Mouse (Mus musculus) thymus, adult 18-20 months (tissue): ENCODE measurements at regions not wholly inside any gene's neighbourhood (a gene's known extent, or its start where the extent isn't known, plus 50 kb on each side); places are given as distances from the start of the nearest gene placed in this dataset.

Experiments used
- DNase-seq, 2 experiments: peaks; one replicate each; pipeline ENCODE4 v3.0.0; 2022; ENCODE audit warnings: mixed read lengths in 2 of 2

DNA sequence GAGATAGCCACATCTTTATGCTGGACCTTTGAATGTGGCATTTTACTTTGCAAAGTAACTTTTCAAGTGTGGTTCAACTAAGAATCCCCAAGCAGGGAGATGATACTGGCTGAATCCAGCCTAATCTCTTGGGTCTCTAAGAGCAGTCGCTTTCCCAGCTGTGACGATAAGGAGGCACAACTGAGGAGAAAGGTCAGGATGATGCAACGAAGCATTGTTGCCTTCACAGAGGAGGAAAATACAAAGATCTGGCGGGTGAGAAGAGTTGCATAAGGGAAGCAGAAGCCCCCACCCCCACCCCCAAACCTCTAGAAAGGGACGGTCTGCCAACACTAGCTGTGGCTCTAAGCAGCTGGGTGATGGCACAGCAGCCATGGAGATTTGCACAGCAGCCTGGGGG lies 2298.6 kb upstream of the Gm7489 start:
- DNase-seq: no peak

DNA sequence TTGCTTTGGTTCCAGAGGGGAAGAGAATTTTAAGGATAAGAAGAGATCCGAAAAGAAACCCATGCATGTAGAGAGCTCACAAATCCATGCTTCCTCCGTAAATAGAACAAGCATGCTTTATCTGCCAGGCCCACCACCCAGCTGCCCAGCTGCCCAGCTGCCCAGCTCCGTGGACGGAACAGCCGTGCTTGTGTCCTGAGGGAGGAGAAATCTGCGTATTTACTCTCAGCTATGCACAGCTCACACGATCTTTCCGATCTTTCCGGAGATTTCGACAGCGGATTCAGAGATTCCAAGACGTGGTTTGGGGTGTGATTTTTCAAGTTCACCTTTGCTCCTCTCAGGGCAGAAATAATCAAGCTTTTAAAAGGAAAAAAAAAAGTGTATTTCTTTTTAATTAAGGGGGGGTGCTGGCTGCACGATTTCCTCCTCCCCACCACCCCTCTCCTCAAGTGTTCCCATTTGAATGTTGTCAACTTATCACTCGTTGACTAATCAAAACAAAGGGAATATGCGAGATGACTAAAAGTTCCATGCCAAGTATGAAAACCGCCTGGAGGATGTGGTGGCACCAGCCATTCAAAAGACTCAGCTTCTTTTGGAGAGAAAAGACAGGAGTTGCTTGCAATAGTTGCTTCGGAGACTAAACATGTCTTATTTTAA lies 2293.2 kb upstream of the Gm7489 start:
- DNase-seq: no peak

DNA sequence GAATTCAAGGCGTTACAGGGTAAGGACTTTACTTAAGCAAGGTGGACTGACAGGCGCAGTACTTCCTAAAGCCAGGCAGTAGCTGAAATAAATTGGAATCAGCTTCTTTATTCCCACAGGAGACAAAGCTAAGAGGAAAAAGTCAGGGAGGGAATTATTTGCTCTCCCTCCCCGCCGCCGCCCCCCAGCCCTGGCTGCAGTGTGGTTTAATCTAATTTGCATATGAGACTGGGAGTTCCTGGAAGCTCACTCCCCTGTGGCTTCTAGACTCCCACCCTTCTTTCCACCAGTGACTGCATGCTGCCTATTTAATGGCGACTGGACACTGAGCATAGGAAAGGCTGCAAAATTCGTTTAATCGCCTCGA lies 2292.7 kb upstream of the Gm7489 start:
- no peak for DNase-seq

DNA sequence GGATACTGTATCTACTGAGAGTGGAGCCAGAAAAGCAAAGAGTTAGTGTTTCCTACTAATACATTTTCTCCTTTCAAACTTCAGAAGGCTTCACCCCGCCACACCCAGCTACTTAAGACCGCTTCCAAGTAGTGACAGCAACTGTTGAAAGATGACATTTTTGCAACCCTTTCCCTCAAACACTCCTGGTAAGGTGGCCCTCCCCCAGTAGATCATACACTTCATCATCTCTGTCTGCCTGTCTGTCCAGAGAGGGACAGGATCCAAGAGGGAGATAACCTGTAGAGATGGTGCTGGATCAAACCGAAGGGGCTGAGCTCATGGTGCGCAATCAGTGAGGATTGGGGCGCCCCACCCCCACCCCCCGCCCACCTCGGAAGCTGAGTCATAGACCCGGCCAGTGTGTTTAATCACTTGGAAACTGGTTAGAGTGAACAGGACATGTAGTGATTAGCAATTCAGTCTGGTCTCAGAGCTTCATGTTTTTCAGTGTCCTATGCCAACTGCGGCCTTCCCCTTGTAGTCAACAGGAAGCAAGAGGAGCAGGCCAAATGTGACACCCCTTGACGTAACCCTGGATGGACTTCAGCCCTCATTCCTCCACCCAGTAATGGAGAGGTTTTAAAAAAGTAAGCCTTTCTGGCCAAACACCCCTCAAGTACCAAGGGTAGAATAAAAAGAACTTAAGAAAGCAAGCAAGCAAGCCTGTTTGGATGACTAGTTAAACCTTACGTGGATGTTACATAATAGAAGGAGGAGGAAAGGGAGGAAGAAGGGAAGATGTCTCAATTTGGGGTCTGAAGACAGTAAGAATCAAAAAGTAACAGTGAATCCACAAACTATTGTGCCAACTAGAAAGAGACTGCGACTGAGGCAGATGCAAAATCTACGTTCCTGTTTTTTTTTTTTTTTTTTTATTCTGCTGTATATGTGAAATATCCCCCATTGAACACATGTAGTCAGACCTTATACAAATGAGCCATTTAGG lies 2291.9 kb upstream of the Gm7489 start:
- DNase-seq: no peak

DNA sequence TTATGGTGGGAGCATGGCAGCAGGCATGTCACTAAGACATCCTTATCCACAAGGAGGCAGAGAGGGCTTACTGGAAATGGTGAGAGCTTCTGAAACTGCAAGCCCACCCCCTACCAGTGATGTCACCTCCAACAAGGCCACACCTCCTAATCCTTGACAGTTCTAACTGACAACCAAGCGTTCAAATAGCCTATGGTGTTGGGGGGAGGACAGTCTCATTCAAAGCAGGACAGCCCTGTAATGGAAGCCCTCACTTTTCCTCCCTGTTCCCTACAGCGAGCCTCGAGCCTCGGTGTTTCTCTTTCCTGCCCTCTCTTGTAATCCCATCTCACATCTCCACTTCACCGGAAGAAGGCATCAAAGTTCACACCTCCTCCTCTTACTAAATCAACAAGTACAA lies 2290.6 kb upstream of the Gm7489 start:
- no peak for DNase-seq

DNA sequence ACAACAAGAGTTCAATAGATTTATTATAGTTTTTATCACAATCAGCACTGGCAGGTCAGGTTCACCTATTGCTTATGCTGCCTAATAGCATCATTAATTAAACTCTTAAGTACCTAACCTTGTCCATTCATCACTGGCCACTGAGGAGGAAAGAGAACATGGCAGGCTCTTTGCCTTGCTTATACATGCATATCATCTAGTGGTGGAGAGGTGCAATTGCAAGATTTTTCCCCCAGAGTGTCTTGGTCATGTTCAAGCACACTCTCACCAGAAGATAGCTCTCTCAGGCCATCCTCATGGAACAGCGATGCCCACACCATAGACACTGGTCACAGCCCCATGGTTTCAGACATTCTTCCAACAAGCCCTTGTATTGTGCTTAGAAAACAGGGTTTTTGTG lies 2289.1 kb upstream of the Gm7489 start:
- no peak for DNase-seq

DNA sequence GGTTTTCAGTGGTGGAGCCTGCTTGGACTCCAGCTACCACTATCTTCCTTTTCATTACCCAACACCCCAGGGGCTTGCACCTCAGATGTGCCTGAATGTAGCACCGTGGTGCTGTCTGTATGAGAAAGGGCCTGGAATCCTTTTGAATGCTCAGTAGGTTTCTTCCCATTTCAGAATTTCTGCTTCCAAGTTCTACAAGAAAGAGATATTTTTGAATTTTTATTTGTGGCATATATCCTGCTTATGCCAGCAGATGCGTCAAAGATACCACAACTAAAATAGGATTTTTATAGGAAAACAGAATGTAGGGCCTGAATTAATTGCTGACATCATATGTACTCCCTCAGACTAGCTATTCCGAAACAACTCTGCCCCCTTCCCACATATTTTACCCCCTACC lies 2286.9 kb upstream of the Gm7489 start:
- DNase-seq: no peak

DNA sequence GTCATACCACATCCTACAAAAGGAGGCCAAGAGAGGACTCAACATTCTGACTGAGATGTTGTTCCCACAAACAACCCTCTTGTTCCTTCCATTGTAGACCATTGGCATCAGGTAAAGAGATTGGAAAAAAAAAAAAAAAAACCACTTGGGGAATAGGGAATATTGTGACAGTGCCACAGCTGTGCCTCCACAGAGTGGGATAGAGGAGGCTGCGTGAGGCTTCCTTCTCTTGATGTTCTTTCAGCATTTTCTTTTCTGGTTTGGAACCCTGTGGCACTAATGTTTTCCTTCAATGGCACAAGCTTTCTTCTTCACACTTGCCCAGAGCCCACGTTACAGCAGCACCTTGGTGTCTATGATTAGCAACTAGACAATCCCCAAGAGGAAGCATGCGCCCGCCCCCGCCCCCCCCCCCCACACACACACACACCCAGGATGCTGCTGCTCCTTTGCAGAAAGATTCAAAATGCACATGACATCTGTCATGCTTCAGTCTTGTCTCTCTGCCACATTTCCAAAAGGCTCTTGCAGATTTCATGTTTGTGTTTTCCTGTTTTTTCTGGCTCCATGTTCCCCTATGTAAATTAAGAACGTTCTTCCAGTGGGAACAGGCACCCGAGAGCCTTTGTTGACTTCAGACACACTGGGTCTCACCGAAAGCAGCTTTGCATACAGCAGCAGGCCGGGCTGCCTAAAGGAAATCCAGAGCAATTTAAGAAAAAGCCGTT lies 2283.4 kb upstream of the Gm7489 start:
- DNase-seq: no peak

DNA sequence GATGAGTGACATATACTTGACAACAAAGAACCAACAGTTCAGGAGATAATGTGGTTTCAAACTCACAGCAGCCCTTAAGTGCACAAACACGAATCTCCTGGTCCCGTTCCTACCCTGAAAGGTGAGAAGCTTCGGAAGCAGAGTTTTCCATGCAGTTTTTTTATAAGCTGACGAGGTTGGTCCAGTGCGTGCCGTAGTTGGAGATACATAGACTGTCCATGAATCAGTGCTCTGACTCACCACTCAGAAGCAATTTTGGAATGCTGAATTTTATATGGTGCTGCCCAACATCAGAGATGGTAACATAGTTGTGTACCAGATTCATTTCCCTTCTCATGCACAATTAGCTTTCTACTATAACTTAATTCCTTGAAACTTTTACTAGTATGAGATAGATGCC lies 2263.3 kb upstream of the Gm7489 start:
- no peak for DNase-seq

DNA sequence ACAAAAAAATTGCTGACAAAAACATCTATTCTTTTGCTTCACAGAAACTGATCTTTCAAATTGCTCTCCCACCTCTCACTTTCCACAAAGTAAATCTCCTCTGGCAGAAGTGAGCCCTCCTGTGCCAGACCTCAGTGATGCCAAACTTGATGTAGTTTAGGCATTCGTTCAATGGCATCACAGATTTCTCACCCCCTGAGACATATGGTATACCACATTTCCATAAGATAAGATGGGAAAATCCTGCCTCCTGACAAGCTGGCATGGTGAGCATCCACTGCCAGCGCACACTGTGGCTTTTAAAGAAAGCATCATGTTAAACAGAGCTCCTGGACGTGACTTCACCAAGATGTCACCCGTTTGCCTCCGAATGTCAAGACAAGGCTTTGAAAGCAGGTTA lies 2257.2 kb upstream of the Gm7489 start:
- no peak for DNase-seq

DNA sequence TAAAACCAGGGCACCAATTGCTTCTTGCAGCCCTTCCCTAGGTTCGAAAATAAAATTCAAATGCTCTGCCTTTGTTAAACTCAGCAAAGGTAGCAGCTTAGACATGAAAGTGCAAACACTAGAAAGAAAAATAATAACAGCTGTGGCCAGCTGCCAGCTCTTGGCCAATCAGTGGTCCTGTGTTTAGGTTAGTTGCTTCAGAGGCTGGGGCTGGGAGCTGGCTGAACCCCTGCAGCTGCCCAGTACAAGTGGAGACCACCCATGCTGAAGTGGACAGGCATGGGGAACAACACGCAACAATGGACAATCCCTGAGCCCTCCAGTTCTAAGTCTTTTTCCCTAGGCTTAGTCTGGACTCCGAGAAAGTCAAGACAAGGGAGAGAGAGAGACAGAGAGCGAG lies 2256.2 kb upstream of the Gm7489 start:
- DNase-seq: no peak

DNA sequence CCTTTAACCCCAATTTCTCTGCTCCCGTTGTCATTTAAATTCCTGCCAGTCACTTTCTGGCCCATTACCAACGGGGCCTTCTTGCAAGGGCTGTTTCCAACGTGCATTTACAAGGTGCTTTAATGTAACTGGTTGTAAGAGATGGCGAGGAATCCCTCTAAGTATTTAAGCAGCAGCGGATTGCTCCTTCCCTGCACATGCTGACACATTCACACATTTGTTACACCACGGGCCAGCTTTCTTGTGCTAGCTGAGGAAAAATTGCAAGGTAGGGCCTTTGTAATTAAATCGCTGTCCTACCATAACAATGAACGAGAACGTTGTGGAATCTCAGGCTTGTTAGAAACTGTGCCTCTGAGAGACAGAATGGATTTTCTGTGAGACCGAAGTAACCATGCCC lies 2252.8 kb upstream of the Gm7489 start:
- no peak for DNase-seq

DNA sequence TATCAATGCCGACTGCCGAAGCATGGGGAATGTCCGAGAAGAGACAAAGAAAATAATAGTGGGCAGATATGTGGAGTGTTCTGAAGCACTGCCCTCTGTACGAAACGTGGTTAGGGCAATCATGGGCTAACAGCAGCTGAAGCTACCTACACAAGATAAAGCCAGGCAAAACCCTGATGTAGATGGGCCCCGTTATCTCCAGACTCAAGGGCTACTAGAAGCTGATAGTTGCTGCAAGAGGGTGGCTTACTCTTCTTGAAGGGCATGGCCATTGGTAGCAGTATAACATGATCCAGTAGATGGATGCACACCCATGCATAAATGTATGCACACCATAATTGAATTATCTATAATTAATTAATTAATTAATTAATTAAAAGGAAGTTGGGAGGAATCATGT lies 2251.6 kb upstream of the Gm7489 start:
- no peak for DNase-seq

DNA sequence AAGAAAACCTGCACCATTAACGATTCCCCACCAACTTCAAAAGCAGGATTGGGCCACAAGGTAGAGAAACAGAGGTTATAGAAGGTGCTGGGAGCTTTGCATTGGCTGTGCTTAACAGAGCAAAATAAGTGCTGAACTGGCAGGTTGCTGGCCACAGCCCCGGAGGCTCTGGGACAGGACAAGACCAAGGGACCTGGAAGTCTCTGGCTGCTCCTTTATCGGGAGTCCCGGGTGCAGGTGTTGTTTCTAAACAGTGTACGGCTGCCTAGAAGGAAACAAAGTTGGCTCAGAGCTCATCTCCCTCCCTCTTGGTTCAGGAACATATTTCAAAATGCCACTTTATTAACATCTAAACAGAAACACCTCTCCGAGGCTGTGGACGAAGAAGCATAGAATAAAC lies 2250.0 kb upstream of the Gm7489 start:
- DNase-seq: no peak

DNA sequence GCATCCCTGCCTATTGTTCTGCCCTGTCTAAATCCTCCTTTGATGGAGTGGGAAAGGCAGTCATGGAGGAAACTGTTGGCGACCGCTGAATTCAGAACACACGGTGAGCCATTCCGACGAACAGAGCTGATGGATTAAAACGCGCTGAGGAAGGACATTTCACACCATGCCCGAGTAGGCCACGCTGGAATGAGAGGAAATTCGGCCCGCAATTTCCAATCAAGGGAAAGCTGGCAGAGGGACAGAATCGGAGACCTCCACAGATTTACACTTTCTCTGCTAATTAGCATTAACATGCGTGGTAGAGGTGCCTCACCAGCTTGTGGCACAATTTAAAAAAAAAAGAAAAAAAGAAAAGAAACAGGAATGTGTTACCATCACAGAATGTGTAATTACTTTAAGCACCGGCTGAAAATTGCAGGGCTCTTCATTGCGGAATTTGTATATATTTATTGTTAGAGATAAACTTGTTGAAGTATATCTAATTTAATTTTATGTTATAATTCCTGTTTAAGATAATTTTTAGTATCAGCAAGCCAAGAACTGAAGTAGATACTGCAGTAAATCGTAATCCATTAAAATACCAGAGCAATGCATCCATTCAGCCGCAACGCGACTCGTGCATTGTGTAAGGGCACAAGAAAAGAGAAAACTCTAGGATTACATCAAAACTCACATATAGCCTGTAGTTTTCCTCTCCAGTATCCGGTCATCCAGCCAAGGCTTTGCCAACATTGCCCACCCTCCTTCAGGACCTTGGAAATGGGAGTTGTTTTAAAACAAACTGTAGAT lies 2249.4 kb upstream of the Gm7489 start:
- DNase-seq: no peak

DNA sequence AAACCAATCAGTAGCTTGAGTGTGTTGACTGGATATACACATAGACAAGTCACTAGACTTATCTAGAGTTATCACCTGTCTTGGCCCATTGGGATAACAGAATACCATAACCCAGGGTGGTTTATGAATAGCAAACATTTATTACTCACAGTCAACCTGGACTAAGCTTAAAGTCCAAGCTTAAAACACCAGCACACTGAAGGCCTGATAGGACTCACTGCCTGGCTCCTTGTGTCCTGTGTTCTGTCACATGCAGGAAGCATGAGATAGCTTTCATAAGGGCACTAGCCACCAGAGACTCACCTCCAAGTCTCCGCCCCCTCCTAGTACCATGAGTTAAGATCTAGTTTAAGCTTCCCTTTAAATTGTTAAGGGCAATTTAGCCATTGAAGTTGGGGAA lies 2247.1 kb upstream of the Gm7489 start:
- no peak for DNase-seq

DNA sequence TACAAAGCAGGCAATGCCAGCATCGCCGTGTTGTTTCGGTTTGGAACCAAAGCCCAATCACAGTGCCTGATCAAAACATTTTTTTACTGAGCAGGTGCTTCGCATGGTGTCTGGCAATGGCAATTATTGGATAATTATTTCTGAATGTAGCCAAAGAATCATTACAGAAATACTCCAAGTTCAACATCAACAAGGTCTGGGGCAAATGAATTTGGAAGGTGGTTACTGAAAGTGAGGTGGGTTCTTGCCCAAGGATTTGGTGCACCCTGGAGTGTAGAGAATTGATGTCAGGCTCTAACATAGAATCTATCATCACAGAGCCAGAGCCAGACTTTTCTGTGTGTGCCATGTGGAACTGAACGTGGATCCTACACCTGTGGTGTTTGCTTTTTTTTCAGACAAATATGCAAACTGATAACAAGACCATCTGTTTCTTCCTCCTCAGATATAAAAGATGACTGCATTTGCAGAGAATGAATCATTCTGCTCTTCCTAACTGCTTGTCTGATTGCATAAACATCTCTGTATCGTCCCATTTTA lies 2240.9 kb upstream of the Gm7489 start:
- no peak for DNase-seq

DNA sequence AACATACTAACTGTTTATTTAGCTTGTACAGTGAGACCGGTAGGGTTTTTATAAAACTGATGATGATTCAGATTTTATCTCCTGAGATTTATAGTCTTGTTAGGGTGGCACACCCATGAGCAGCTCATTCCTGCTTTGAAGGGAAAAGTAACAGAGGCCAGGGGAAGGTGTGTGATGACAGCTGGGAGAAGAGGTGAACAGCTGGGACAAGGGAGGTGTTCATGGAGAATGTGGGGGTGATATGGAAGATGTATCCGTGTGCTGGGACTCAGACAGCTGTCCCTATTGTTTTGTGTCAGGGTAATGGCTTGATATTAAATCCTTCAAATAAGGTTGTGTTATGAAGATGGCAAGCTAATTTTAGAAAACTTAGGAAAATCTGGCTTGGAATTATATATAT lies 2238.4 kb upstream of the Gm7489 start:
- DNase-seq: no peak

DNA sequence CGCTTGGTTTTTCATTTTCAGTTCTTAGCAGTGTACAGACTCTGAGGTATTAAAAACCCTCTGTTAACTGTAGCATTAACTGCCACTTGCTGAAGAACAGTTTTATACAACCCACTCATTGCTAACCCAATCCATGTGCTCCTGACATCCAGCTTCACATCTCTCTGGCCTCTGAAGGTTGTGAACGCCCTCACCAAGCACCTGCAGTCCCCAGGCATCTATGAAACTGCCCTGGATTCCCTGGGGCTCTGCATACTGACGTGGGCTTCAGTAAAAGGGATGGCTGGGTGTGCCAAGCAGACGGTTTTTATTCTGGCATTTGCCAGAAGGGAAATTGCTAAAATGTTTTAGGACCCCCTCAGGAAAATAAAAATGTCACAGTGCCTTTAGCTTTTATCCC lies 2232.2 kb upstream of the Gm7489 start:
- no peak for DNase-seq

DNA sequence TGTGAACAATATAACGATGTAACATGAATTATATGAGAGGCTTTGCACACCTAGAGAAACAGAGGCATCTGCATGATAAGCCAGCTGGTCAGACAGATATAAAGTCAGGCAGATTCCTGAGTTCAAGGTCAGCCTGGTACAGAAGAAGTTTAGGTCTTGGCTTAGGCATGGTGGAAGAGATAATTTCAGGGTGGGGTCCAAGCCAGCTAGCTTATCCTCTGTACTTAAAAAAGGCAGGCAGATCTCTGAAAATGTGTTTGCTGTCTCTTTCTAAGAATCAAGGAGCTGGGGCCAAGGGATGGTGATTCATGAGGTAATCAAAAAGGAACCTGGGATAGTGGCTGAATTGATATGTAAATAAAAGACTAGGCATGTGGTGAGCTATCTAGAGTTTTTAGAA lies 2227.1 kb upstream of the Gm7489 start:
- DNase-seq: no peak

DNA sequence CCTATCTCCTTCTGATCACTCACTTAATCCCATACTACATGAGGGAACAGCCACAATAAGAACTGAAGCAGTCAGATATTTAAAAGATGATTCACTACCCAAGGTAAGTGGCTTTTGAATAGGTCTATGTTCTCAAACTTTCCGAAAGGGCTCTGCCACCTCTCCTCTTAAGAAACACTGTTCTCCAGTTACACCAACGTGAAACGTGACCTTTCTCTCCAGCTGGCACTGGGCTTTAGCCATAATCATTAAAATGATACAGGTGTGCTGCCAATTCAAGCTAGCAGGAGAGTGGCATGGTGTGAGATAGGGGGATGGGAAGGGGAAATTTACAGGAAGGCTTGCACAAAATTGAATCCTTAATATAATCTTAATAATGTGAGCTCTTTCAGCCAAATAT lies 2216.4 kb upstream of the Gm7489 start:
- DNase-seq: no peak

DNA sequence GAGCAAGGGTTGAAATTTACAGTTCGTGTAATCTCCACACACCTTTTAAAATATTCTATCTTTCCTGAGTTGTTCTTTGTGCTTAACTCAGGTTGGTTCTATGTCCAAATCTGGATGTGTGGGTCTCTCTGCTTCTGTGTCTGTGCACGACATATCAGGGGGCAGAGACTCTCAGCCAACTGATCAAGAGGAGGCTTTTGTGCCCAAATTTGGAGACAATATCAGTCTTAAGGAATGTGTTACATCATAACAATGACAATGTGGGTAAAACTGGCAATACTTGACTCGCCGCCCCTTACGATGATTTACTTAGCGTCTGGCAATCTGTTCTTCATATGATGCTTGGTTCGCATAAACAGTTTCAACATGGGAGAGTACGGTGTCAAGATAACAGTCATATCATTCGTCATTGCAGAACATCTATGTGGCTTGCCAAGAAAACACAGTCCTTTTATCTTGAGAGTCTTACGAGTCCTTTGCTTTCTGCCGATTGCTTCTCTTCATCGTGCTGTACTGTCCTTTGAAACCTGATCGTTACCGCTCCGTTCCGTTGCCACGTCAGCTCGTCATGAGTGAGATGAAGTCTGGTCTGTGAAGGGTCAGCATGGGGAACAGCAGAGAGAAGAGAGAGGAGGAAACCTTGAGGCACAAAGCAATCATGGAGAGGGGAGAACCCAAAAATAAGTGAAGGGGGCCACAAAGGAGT lies 2212.9 kb upstream of the Gm7489 start:
- DNase-seq: no peak
